Mouse (Mus musculus): Measurements from ENCODE around the gene Gm20518.

DNA sequence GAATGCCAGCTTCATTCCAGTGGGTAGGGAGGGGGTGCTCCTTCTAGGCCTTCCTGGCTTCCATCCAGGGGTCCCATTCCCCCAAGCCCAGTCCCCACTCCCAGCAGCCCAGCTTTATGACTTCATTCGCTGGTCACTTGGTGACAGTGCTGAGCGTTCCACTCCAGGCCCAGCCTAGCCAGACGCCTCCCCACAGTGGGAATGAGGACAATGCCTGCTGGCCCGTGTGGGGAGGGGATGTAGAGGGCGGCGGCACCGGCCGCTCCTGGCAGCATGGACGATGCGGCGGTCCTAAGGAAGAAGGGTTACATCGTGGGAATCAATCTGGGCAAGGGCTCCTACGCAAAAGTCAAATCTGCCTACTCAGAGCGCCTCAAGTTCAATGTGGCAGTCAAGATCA lies 7.0 kb upstream of the Gm20518 start, which contains the start of the genes Dgcr2 and Tssk2:
- no peak for TF ChIP-seq TAL1 (IDR thresholded peaks at IDR 0.05; ENCODE audit: low read length)
- no peak for TF ChIP-seq GATA1 (IDR thresholded peaks at IDR 0.05; ENCODE audit: low read length)

All from erythroblast, embryonic 14.5 days (primary cell).